20 mouse cellular contexts compared by ENCODE assay signal in the genomic region with DNA sequence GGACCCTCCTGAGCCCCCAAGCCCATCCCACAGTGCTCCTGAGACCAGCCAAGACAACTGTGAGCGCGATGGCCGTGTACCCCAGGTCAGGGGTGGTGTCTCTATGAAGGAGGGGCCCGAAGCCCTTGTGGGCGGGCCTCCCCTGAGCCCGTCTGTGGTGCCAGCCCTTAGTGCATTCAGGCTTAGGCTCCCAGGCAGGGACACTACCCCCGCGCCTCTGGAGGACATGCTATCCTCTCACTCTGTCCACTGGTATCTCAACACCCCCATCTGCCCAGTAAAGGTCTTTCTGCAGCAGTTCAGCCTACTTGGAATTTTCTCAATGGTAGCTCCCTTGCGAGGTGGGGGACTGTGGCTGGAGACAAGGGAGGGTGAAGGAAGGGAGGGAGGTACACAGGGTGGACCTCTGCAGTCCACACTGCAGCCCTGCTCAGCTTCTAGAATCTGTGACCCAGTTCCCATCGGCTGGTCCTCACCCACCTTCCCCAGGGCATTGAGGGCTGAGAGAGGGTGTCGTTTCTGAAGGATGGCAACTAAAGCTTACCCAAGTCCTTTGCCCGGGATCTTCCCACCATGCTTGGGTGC.
"Had no signal": no experiment of that assay in that cellular context is flagged by ENCODE, and none has a peak within 500 bp of the region (broad histone marks: within the 10 kb centered on the region; RNA-seq: fewer than 3 reads in every experiment).

No protein-coding gene starts in this region.

- DNase-seq: layer of hippocampus, postnatal 36 days; liver, embryonic 13.5 days; lung, embryonic 14.5 days; lung, postnatal 10 days; lung, postnatal 36 days; midbrain, embryonic 14.5 days; right cerebral cortex, adult 18-20 months; right cerebral cortex, postnatal 14 days; right cerebral cortex, postnatal 4 days; thymus, adult 2 months; thymus, postnatal 14 days; thymus, postnatal 4 days had no signal

- H3K9ac ChIP-seq: intestine, embryonic 15.5 days; liver, embryonic 13.5 days; lung, embryonic 14.5 days; neural tube, embryonic 12.5 days; neural tube, embryonic 15.5 days had no signal

- H3K27me3 ChIP-seq: intestine, embryonic 15.5 days; liver, embryonic 13.5 days; megakaryocyte, embryonic 14.5 days; neural tube, embryonic 12.5 days; neural tube, embryonic 15.5 days had no signal

- H3K4me3 ChIP-seq: intestine, embryonic 15.5 days; left cerebral cortex, adult 2 months; liver, embryonic 13.5 days; megakaryocyte, embryonic 14.5 days; midbrain, embryonic 10.5 days; neural tube, embryonic 12.5 days; neural tube, embryonic 15.5 days had no signal

- H3K27ac ChIP-seq: intestine, embryonic 15.5 days; kidney, postnatal 0 days; left cerebral cortex, adult 2 months; liver, embryonic 13.5 days; midbrain, embryonic 10.5 days; neural tube, embryonic 12.5 days; neural tube, embryonic 15.5 days; stomach, postnatal 0 days had no signal

- H3K4me2 ChIP-seq: intestine, embryonic 15.5 days; liver, embryonic 13.5 days; lung, embryonic 14.5 days; neural tube, embryonic 12.5 days; neural tube, embryonic 15.5 days had no signal

- H3K9me3 ChIP-seq: intestine, embryonic 15.5 days; liver, embryonic 13.5 days; megakaryocyte, embryonic 14.5 days; midbrain, embryonic 10.5 days; neural tube, embryonic 12.5 days; neural tube, embryonic 15.5 days had no signal

- H3K4me1 ChIP-seq: midbrain, embryonic 10.5 days; neural tube, embryonic 12.5 days; neural tube, embryonic 15.5 days had no signal

- ATAC-seq: intestine, embryonic 15.5 days had no signal
